Mouse (Mus musculus): ENCODE measurements at regions not wholly inside any gene's neighbourhood (a gene's known extent, or its start where the extent isn't known, plus 50 kb on each side); places are given as distances from the start of the nearest gene placed in this dataset.

GRCm38 (mm10) chr9:87649015-87649978, 81.8 kb downstream of the Tbx18 start:
- no peaks in the 10 kb centered on the region for H3K4me1 ChIP-seq (ENCODE audit: insufficient read depth, low read length)
- no peak overlapping the region for H3K4me2 ChIP-seq (replicated peaks; ENCODE audit: low read depth, low read length)
- no peaks in the 10 kb centered on the region for H3K27me3 ChIP-seq (ENCODE audit: insufficient read depth, low read length)
- no peak overlapping the region for H3K4me3 ChIP-seq (ENCODE audit: low read length)
- no peak overlapping the region for H3K9ac ChIP-seq (replicated peaks; ENCODE audit: low read length)
- no peaks in the 10 kb centered on the region for H3K36me3 ChIP-seq (ENCODE audit: insufficient read depth, low read length)
- no peak overlapping the region for H3K27ac ChIP-seq (ENCODE audit: low read length)
- no peaks in the 10 kb centered on the region for H3K9me3 ChIP-seq (ENCODE audit: low read length)
- 50% methylated on average over 6 of the region's 6 CpGs for WGBS
- ATAC-seq (ENCODE audit: low FRiP score, low TSS enrichment), result no peak

GRCm38 (mm10) chr9:87648317-87648716, 82.7 kb downstream of the Tbx18 start:
- WGBS, result 69% methylated on average over 5 of the region's 5 CpGs

GRCm38 (mm10) chr9:87645032-87645431, 86.0 kb downstream of the Tbx18 start:
- no peaks in the 10 kb centered on the region for H3K4me1 ChIP-seq (ENCODE audit: insufficient read depth, low read length)
- no peak for ATAC-seq (ENCODE audit: low FRiP score, low TSS enrichment)
- H3K27ac ChIP-seq (ENCODE audit: low read length), result no peak overlapping the region
- WGBS, result 88% methylated on average over 5 of the region's 5 CpGs
- no peaks in the 10 kb centered on the region for H3K27me3 ChIP-seq (ENCODE audit: insufficient read depth, low read length)
- no peaks in the 10 kb centered on the region for H3K36me3 ChIP-seq (ENCODE audit: insufficient read depth, low read length)
- H3K4me2 ChIP-seq (replicated peaks; ENCODE audit: low read depth, low read length), result no peak overlapping the region
- H3K9me3 ChIP-seq (ENCODE audit: low read length), result no peaks in the 10 kb centered on the region
- no peak overlapping the region for H3K9ac ChIP-seq (replicated peaks; ENCODE audit: low read length)
- no peak overlapping the region for H3K4me3 ChIP-seq (ENCODE audit: low read length)

More at GRCm38 (mm10) chr9:87648317-87648716, 82.7 kb downstream of the Tbx18 start:
- Histone ChIP-seq H3K27ac (ENCODE audit: low read length) (no peak overlapping the region), H3K36me3 (ENCODE audit: insufficient read depth, low read length) (no peaks in the 10 kb centered on the region), H3K9me3 (ENCODE audit: low read length) (no peaks in the 10 kb centered on the region), H3K9ac (replicated peaks; ENCODE audit: low read length) (no peak overlapping the region), H3K27me3 (ENCODE audit: insufficient read depth, low read length) (no peaks in the 10 kb centered on the region), H3K4me2 (replicated peaks; ENCODE audit: low read depth, low read length) (no peak overlapping the region), H3K4me3 (ENCODE audit: low read length) (no peak overlapping the region), H3K4me1 (ENCODE audit: insufficient read depth, low read length) (no peaks in the 10 kb centered on the region)
- no peak for ATAC-seq (ENCODE audit: low FRiP score, low TSS enrichment)

- no peaks in the 10 kb centered on the region for H3K9me3 ChIP-seq (ENCODE audit: low read length)
- H3K4me1 ChIP-seq (ENCODE audit: insufficient read depth, low read length), result no peaks in the 10 kb centered on the region
- H3K4me2 ChIP-seq (replicated peaks; ENCODE audit: low read depth, low read length), result no peak overlapping the region
- no peak overlapping the region for H3K9ac ChIP-seq (replicated peaks; ENCODE audit: low read length)
- no peak overlapping the region for H3K27ac ChIP-seq (ENCODE audit: low read length)
- no peak for ATAC-seq (ENCODE audit: low FRiP score, low TSS enrichment)
- no peaks in the 10 kb centered on the region for H3K27me3 ChIP-seq (ENCODE audit: insufficient read depth, low read length)
- 54% methylated on average over 5 of the region's 5 CpGs for WGBS
- H3K4me3 ChIP-seq (ENCODE audit: low read length), result no peak overlapping the region
- no peaks in the 10 kb centered on the region for H3K36me3 ChIP-seq (ENCODE audit: insufficient read depth, low read length)
These were observed 97.0 kb downstream of the Tbx18 start for GRCm38 (mm10) chr9:87633863-87634630.

GRCm38 (mm10) chr9:87626432-87626831, 104.6 kb downstream of the Tbx18 start:
- Histone ChIP-seq H3K4me1 (ENCODE audit: insufficient read depth, low read length) (no peaks in the 10 kb centered on the region), H3K27ac (ENCODE audit: low read length) (no peak overlapping the region), H3K36me3 (ENCODE audit: insufficient read depth, low read length) (no peaks in the 10 kb centered on the region), H3K9me3 (ENCODE audit: low read length) (no peaks in the 10 kb centered on the region), H3K9ac (replicated peaks; ENCODE audit: low read length) (no peak overlapping the region), H3K4me3 (ENCODE audit: low read length) (no peak overlapping the region), H3K4me2 (replicated peaks; ENCODE audit: low read depth, low read length) (no peak overlapping the region), H3K27me3 (ENCODE audit: insufficient read depth, low read length) (no peaks in the 10 kb centered on the region)
- ATAC-seq (ENCODE audit: low FRiP score, low TSS enrichment), result no peak
- 56% methylated on average over 3 of the region's 3 CpGs for WGBS

GRCm38 (mm10) chr9:87618238-87618673, 112.8 kb downstream of the Tbx18 start:
- Histone ChIP-seq H3K9ac (replicated peaks; ENCODE audit: low read length) (no peak overlapping the region), H3K27me3 (ENCODE audit: insufficient read depth, low read length) (no peaks in the 10 kb centered on the region), H3K4me3 (ENCODE audit: low read length) (no peak overlapping the region), H3K27ac (ENCODE audit: low read length) (no peak overlapping the region), H3K36me3 (ENCODE audit: insufficient read depth, low read length) (no peaks in the 10 kb centered on the region), H3K4me2 (replicated peaks; ENCODE audit: low read depth, low read length) (no peak overlapping the region), H3K9me3 (ENCODE audit: low read length) (no peaks in the 10 kb centered on the region), H3K4me1 (ENCODE audit: insufficient read depth, low read length) (no peaks in the 10 kb centered on the region)
- 39% methylated on average over 7 of the region's 7 CpGs for WGBS
- ATAC-seq (ENCODE audit: low FRiP score, low TSS enrichment), result no peak

- H3K27me3 ChIP-seq (ENCODE audit: insufficient read depth, low read length), result no peaks in the 10 kb centered on the region
- no peak overlapping the region for H3K9ac ChIP-seq (replicated peaks; ENCODE audit: low read length)
- no peaks in the 10 kb centered on the region for H3K36me3 ChIP-seq (ENCODE audit: insufficient read depth, low read length)
- WGBS, result 66% methylated on average over 10 of the region's 10 CpGs
- no peaks in the 10 kb centered on the region for H3K9me3 ChIP-seq (ENCODE audit: low read length)
- ATAC-seq (ENCODE audit: low FRiP score, low TSS enrichment), result no peak
- no peaks in the 10 kb centered on the region for H3K4me1 ChIP-seq (ENCODE audit: insufficient read depth, low read length)
- H3K4me3 ChIP-seq (ENCODE audit: low read length), result no peak overlapping the region
- no peak overlapping the region for H3K4me2 ChIP-seq (replicated peaks; ENCODE audit: low read depth, low read length)
- H3K27ac ChIP-seq (ENCODE audit: low read length), result no peak overlapping the region
These were observed 123.0 kb downstream of the Tbx18 start for GRCm38 (mm10) chr9:87607878-87608631.

GRCm38 (mm10) chr9:87575591-87575990, 155.5 kb downstream of the Tbx18 start:
- Histone ChIP-seq H3K27me3 (ENCODE audit: insufficient read depth, low read length) (no peaks in the 10 kb centered on the region), H3K36me3 (ENCODE audit: insufficient read depth, low read length) (no peaks in the 10 kb centered on the region), H3K9ac (replicated peaks; ENCODE audit: low read length) (no peak overlapping the region), H3K4me1 (ENCODE audit: insufficient read depth, low read length) (0 out of 2 replicates have a peak, but pooled peaks cover 2% of the 10 kb centered on the region), H3K9me3 (ENCODE audit: low read length) (no peaks in the 10 kb centered on the region), H3K4me2 (replicated peaks; ENCODE audit: low read depth, low read length) (no peak overlapping the region), H3K4me3 (ENCODE audit: low read length) (no peak overlapping the region), H3K27ac (ENCODE audit: low read length) (no peak overlapping the region)
- WGBS, result 65% methylated on average over 2 of the region's 2 CpGs
- no peak for ATAC-seq (ENCODE audit: low FRiP score, low TSS enrichment)

GRCm38 (mm10) chr9:87574250-87574864, 156.7 kb downstream of the Tbx18 start:
- no peak for ATAC-seq (ENCODE audit: low FRiP score, low TSS enrichment)
- H3K36me3 ChIP-seq (ENCODE audit: insufficient read depth, low read length), result no peaks in the 10 kb centered on the region
- 0 out of 2 replicates have a peak, but pooled peaks cover 2% of the 10 kb centered on the region for H3K4me1 ChIP-seq (ENCODE audit: insufficient read depth, low read length)
- no peaks in the 10 kb centered on the region for H3K9me3 ChIP-seq (ENCODE audit: low read length)
- H3K9ac ChIP-seq (replicated peaks; ENCODE audit: low read length), result no peak overlapping the region
- no peak overlapping the region for H3K4me2 ChIP-seq (replicated peaks; ENCODE audit: low read depth, low read length)
- no peaks in the 10 kb centered on the region for H3K27me3 ChIP-seq (ENCODE audit: insufficient read depth, low read length)
- 18% methylated on average over 2 of the region's 2 CpGs for WGBS
- H3K4me3 ChIP-seq (ENCODE audit: low read length), result no peak overlapping the region
- no peak overlapping the region for H3K27ac ChIP-seq (ENCODE audit: low read length)
